Mouse (Mus musculus) brown adipose tissue, adult 24 weeks (tissue): Measurements from ENCODE around the gene Chsy1. TPM values are rescaled to one million over a fixed set of nuclear protein-coding genes. Genes with fewer than 3 reads are reported as not detected.

ENCODE experiments used
- H3K27ac ChIP-seq: fragments of 200-500 bp; replicated peaks from 2 replicates; pipeline ENCODE4 v1.5.1; 2012; ENCODE audit warnings: low read depth, mild to moderate bottlenecking, low read length
- H3K4me1 ChIP-seq: fragments of 200-500 bp; 2 replicates; pipeline ENCODE4 v1.6.1; 2012; ENCODE audit warnings: low read length, mixed read lengths; ENCODE audit not compliant: control insufficient read depth, insufficient read depth, insufficient read length
- H3K4me3 ChIP-seq: fragments of 200-500 bp; 2 replicates; pipeline ENCODE4 v1.5.1; 2012; ENCODE audit warnings: low read depth, mild to moderate bottlenecking, low read length, moderate library complexity; ENCODE audit not compliant: insufficient read depth
- polyA plus RNA-seq: library from polyadenylated mRNA; stranded (reverse); fragments of >200 nt; gene quantifications from 2 replicates; pipeline ENCODE4 v1.2.4, GENCODE M21; 2012; ENCODE audit not compliant: missing spikeins, insufficient read depth, insufficient read length

Chsy1 gene
- polyA plus RNA-seq, 1 experiment = 5.5 TPM

DNA sequence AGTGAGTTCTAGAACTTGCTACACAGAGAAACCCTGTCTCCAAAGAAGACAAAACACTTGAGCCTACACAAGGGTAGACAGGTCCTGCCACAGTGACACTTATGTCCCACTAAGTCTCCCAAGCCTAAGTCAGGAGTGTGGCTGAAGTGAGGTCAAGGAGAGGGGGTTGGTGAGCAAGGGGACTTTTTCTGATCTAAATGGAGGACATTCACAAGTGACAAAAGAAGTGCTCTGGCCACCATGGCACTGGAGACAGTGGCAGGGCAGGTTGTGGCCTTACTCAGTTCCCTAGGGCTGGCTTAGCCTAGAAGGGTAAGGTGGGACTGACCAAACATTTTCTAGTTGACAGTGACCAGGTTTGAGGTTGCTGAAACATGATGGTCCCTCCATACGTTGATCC lies 106.6 kb downstream of the Chsy1 start:
- peaks cover 8% of the 10 kb centered on the region for H3K4me1 ChIP-seq
- H3K27ac ChIP-seq = no peak overlapping the region
- no peak overlapping the region for H3K4me3 ChIP-seq

DNA sequence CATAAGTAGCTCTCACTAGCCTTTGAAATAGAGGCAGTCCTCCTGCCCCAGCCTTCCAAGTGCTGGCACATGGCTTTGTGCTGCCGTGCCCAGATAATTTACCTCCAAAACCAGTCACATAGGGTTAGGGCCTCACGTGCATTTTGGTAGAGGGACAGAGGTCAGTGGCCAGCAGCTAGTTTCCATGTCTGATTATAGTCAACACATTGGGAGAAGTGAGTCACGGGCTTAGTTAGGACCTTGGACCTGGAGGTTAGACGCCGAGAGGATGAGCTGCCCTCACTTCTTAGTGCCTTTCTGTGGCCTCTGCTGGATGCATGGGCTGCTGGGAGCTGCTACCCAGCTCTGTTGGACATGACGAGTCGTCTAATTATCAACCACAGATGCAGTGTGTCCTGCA lies 107.7 kb downstream of the Chsy1 start:
- Histone ChIP-seq H3K4me3 (no peak overlapping the region), H3K27ac (no peak overlapping the region), H3K4me1 (peaks cover 8% of the 10 kb centered on the region)

DNA sequence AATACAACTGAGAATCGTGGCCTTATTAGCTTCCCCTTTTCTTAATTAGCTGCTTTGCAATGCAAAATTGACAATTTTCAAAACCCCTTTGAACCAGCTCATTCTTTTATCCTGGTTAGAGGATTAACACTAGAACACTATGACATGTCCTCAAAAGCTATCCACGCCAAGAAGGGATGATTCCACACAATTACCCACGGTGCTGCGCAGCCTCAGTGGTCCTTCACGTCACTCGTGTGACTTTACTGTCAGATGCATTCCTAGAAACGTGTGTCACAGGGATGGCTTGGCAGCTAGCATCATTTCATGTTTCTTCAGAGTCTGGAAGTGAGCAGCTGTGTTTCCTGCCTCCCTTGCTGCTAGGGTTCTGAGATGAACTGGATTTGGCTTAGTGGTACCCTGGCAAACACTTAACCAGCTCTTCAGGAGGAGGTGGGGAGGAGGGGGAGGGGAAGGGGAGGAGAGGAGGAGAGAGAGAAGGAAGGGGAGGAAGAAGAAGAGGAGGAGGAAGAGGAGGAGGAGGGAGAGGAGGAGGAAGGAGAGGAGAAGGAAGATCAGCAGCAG lies 108.3 kb downstream of the Chsy1 start:
- Histone ChIP-seq H3K4me1 (peaks cover 8% of the 10 kb centered on the region), H3K27ac (no peak overlapping the region; the same call in 1 of the 2 replicates), H3K4me3 (no peak overlapping the region)

DNA sequence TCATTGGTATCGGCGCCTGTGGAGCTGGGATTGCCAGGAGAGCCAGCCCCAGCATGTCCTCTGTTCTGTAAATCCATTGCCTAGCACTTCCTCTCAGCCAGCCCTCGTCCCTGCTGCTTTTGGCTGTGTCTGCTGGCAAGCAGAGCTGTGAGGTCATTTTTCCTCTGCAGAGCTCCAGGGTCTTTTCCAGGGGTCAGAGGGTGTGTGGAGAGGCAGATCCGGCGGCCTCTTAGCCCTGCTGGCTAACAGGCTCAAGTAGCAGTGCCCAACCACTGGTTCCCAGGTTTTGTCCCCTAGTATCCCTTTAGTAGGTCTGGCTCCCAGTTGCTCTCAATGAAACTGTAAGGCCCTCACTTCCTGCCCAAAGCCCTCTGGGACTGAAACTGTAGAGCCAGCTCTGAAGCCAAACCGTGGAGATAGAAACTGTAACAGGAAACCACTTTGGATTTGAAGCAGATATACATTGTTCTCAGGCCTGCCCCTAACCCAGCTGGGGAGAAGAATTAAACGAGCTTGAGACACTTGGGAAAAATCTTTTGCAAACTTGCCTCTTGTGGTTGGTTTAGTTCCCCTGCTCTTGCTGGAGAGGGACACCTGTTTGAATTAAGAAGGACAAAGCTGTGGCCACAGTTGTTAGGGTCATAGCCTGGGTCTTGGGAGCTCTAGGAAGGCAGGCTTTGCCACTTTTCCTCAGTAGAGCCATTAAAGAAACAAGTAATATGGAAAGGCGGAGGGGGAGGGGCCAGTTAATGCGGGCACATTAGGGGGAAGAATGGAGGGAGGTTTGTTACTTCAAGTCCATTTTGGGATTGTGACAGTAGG lies 109.1 kb downstream of the Chsy1 start:
- no peak overlapping the region for H3K4me3 ChIP-seq
- peaks cover 8% of the 10 kb centered on the region for H3K4me1 ChIP-seq
- H3K27ac ChIP-seq = peak overlapping the region; percentile 39

DNA sequence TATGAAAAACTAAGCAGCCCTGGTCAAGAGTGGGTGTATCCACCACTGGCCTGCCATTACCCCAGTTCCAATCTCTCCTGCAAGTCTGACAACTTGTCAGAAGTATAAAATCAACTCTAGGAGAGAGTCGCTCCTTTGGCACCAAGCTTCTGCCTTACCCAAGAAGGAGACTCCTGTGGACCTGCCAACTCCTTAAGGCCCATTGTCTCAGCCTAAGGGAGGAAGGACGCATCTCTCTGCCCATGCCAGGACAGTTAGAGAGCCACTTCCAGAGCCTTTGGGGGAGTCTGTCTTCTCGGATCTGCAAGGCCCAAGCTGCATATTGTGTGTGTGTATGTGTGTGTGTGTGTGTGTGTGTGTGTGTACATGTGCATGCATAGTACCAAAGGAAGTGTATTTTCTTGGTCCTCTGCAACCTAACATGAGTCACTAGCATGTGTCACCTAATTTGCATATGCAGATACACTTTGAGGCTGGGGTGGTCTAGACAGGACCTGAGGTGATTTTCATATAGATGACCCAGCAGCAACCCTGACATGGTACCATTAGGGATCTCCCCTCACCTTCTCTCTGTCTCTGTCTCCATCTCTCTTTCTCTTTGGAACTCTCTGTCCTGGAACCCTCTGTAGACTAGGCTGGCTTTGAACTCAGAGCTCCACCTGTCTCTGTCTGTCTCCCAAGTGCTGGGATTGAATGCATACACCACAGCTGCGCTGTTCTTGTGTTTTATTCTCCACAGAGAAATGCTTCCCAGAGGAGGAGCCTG lies 109.9 kb downstream of the Chsy1 start:
- peaks cover 8% of the 10 kb centered on the region for H3K4me1 ChIP-seq
- H3K27ac ChIP-seq = no peak overlapping the region
- no peak overlapping the region for H3K4me3 ChIP-seq

DNA sequence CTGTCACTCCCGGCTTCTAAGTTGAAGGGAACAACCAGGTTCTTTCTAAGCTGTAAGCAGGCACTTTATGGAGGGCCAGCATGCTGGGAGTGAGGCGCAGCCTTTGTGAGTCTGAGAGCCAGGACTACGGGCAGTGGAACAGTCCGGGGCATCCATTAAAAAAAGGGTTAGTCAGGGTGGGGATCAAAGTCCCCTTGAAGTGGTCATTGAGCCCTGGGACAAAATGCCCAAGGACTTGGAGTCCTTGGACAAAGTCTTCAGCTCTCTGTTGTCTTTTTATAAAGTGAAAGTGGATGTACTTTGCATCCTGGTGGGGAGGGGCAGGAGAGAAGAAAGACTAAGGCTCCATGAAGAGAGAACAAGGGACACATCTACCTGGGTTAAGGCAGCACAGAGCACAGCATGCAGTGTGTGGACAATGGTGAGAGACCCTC lies 110.5 kb downstream of the Chsy1 start:
- peaks cover 8% of the 10 kb centered on the region for H3K4me1 ChIP-seq
- H3K27ac ChIP-seq = no peak overlapping the region
- no peak overlapping the region for H3K4me3 ChIP-seq

DNA sequence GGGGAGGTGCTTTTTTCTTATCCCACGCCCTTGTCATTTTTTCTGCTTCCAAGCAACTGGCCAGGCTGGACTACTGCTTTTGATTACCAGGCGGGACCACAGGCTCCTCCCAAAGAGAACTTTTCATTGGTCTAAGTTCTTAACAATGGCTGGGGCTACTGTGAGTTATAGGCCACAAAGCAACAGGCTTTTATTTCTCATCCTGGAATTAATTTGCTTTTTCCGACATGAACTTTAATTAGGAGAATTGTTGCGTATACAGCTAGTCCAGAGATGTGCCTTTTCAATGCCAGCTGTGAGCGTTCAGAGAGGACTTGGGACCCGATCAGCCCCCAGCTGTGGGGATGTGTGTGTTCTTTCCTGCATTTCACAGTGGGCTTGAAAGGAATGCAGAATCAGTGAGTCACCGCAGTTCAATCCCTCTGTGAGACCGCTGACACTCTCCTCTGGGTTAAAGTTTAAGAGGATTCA lies 113.3 kb downstream of the Chsy1 start:
- H3K27ac ChIP-seq = 0 out of 2 replicates have a peak overlapping the region, but pooled peaks have one; percentile 38
- H3K4me1 ChIP-seq = peaks cover 8% of the 10 kb centered on the region
- no peak overlapping the region for H3K4me3 ChIP-seq

Other genes starting within 250 kb of the Chsy1 start
- 33.4 and 63.6 TPM in 2 replicates for gene Pcsk6, start 247.8 kb upstream of the Chsy1 start, polyA plus RNA-seq
- not detected in 2 replicates for gene Gm45213, start 65.9 kb upstream of the Chsy1 start, polyA plus RNA-seq
- 18.8 and 20.6 TPM in 2 replicates for gene Snrpa1, start 50.5 kb upstream of the Chsy1 start, polyA plus RNA-seq
- 45.9 and 48.0 TPM in 2 replicates for gene Selenos, start 29.9 kb upstream of the Chsy1 start, polyA plus RNA-seq